Mouse (Mus musculus): ENCODE measurements around the gene Mapkapk3.

Mapkapk3 gene

DNA sequence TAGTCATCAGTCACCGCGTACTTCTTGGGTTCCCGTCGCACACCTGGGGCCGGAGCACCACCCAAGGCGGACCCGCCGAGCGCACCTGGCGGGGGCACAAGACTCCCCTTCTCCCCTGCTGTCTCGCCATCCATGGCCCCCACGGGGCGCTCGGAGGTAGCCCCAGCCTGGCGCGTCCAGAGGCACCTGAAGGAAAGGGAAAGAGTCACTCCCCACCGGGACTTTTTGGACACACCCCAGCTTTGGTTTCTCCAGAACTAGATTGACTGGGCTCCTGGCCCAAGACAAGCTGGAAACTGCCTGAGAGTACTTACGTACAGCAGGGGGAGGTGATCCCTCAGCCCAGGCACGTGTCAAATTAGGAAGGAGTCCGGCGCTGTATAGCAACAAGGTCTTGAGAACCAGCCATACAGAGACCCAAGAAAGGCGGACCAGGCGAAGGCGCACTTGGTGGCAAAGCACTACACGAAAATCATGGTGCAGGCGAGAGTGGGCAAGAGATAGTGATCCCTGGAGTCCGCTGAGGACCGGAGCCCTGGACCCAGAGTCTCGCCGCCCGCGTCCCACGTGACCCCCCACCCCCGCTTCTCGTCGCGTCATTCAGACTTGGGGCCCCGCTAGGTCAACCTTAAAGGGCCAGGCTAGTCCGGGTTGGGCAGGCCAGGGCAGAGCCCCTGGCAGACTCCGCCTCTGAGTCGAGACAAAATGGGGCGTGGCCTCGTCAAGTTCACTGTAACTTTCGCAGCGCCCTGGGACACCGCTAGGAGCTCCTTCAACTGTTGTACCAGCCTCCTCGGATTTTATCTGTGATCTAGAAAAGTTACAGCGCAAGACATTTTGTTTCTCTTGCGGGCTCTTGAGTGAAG, at the start of gene Mapkapk3:
TSS of gene Mapkapk3 (minus strand) at position 667 of the 866 bp plus-strand sequence.
- 5% methylated on average over 49 of the region's 49 CpGs for WGBS

DNA sequence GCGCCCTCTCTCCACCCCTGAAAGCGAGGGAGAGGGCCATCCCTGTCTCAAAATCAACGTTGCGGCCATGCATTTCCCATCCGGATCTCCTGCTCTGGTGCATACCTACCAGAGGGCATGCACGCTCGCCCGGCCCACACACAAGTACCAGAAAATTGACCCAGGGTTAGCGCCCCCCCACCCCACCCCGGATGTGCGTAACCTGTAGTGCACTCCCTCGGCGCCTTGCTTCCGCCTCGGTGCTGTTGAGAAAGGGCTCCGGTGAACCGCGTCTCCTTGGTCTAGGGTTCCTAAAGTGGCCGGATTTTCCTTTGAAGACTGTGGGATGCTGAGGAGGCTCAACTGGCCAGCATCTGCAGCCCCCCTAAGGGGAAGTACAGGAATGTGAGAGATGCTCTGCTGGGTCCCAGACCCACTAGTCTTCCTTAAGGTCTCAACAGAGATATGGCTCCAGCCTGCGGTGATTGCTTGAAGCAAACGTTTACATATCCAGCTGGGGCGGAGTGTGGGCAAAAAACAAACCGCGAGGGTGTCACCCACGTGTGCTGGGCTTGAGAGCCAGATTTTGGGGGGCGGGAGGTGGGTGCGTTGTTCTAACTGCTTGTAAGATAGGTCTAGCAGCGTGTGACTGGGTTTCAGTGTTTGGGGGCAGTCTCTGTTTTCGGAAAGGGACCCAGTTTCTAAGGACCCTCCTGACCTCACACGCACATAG, 48.7 kb upstream of the Mapkapk3 start, which contains the start of gene Hemk1:
TSS of gene Hemk1 (minus strand) at position 179 of the 712 bp plus-strand sequence.
- WGBS, result 3% methylated on average over 30 of the region's 30 CpGs

DNA sequence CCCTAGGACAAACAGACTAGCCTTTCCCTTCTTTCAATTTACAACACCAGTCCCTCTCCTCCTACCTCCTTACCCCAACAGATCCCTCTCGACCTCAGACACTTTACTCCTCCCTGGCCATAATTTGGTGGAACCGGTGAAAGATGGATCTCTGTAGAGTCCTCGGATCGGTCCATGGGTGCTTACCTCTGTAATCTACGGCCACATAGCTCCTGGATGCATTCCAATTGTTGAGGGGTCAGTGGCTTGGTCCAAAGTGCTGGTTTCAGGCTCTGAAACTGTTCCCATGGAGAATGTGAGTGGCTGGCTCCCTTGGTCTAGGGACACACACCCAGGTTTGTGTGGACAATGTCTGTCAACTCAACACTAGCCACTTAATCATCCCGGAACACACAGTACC, 46.7 kb upstream of the Mapkapk3 start:
- WGBS, result 92% methylated on average over 6 of the region's 6 CpGs

DNA sequence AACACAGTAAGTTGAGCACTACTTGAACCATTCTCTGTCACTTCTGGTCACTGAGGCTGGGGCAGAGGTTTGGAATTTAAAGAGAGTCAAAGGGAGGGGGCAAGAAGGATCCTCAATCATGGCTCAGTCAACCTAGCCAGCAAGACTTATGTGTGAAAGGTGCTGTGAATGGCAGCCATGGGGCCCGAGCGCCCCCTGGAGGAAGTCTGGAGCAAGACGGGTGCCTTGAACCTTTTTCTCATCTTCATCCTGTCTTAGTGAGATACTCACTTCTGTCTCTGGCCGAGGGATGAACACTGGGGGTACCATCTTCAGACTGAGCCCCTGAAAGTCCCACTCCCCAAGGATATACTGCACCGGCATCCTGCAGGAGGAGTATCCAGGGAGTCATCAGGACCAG, 46.2 kb upstream of the Mapkapk3 start:
- WGBS, result 11% methylated on average over 5 of the region's 5 CpGs

DNA sequence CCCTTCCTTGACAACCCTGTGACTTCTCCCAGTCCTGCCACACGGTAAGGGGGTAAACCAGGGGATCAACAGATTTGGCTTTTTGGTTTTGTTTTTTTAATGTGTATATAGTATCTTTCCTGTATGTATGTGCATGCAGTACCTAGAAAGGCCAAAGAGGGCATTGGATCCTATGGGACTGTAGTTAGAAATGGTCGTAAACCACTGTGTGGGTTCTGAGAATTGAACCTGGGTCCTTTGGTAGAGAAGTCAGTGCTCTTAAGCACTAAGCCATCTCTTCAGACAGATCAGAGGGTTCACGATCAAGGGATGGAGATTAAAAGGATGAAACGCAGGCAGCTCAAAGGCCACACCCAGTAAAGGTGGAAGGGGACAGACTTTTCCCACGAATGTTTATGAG, 45.4 kb upstream of the Mapkapk3 start:
- 94% methylated on average over 5 of the region's 5 CpGs for WGBS

DNA sequence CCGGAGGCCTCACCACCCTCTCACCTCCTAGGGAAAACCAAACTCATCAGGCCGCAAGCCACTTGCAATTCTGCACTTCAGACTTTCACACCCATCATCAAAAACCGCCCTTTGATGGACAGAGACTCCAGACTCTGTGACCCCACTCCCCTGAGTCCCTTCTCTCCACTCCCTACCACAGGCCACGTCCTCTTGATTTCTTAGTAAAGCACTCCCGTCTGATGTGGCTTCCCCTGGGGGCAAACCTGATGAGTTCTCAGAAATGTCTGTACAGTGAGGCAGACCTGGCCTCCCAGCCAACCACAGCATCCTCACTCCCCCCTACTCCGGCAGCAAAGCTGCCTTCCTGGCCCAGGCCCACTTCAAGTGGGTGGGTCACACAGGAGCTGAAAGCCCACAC, 44.7 kb upstream of the Mapkapk3 start:
- WGBS, result 92% methylated on average over 6 of the region's 6 CpGs

DNA sequence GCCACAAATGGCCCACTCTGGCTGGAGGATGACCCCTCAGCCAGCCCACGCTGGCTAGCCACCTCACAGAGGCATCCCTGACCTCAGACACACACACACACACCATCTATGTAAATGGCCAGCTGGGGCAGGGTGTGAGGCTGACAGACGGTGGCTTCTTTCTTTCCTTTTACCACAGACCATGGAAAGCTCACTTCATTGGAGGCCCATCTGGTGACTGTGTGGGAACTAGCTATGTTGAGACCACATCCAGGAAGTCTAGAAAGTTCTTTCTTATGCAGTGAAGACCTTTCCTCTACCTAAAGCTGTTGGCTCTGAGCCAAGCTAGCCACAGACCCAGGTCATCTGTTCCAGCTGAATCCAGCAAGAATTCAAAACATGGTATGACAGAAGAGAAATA, 44.0 kb upstream of the Mapkapk3 start:
- 51% methylated on average over 2 of the region's 2 CpGs for WGBS

DNA sequence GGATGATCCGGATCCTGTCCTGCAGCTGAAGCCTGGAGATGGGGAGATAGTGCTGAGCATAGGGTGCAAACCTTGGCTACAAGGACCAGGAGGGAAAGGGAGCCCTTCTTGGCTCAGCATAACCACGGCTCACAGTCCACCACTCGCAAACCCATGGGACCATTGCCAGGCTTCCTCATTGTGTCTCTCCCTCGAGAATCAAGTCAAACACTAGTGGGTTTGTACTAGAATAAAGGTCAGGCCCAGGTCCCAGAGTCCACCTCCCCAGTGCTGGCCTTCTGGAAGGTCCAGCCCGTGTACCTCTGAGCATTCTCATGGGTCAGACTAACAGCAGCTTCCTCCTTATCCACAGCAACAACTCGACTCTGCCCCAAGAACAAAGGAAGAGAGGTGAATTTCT, 41.1 kb upstream of the Mapkapk3 start:
- 74% methylated on average over 6 of the region's 6 CpGs for WGBS

DNA sequence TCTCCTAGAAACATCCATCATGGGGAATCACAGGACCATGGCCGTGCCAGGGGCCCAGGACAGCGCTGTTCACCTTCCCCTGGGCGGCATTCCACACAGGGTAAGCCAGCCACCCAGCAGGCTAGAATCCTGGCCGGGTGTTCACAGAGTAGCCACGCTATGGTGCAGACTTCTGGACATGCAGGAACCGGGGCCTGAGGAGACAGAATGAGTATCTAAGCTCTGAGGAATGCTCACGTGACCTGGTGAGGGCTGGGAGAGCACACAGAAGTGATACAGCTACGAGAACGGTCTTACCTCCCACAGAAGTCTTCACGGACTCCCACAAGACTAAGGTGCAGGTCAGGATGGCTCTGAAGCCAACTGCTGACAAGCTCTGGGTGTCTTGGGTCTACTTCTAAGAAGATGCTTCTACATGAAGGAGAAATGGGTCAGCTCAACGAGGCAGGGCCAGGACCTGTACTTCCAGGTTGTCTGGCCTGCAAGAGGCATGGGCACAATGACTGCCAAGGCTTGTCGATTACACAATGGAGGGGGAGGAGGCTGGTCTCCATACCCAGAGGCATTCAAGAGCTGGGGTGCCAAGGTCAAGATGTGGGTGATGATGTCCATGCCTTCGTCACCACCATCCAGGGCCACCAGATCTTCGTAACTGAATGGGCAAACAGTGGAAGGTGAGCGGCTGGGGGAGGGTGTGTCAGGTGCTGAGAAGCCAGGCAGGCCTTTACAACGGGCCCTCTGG, 38.4 kb upstream of the Mapkapk3 start:
- WGBS, result 92% methylated on average over 16 of the region's 16 CpGs

DNA sequence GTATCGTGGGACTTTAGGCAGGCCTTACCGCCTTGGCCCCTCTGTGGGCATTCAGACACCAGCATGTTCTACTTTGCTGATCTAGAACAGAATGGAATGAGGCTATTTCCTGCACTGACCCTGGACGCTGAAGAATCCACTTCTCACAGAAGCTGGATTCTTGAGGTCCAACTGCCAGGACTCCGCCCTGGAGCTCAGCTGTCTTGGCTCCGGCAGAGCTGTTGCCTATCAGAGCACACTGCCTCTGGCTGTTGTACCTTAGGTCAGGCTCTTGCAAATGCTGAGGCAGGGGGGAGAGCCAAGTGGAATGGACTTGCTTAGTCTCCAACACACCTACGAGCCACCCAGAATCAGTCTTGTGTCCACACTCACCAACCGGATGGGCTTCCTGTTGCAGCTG, 36.2 kb upstream of the Mapkapk3 start:
- WGBS, result 87% methylated on average over 7 of the region's 7 CpGs

DNA sequence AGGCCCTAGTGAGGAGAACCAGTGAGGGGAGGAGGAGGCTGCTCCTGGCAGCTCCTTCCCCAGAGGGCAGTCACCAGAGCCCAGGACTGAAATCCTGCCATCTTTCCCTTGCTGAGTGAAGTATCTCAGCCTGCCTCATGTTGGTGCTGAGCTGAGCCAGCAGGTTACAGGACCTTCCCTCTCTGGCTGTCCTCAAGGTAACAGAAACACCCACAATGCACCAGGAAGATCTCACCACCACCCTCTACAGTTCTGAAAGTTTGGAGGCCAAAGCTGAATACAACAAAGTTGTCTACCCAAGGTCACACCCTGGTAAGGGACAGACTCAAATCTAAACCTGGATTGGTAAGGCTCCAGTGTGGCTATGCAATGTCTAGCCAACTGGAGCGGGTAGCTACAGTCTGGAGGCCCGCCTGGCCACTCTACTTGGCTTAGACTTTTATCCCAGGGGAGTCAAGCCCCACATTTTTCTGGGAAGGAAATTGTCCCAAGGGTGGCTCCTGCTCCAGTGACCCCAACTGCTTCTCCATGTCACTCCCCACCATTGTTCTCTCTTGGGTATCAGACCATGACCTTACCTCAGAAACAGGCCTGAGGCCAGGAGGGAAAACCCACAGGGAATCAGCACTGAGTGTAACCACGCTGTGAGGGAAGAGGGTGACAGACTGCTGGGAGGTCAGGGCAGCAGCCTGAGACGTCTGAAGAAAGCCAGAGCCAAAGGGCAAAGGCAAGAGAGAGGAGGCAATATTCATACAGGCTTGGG, 35.3 kb upstream of the Mapkapk3 start:
- WGBS, result 82% methylated on average over 4 of the region's 4 CpGs

DNA sequence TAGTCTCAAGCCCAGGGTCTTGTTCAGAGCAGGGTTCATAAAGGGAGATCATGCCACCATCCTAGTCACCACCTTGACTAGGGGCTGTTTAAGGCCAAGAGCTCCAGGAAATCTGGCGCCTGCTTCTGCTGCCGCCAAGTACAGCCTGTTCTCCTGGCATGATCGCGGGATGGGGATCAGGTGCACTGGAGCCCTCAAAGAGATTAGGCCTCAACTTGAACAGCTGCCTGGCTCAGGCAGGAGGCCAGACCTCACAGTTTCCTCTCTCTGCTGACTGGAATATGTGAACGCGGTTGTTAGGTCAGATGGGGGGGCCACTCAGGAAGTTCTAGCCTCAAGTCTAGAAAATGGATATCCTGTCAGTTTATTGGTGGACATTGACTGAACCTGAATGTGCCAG, 33.9 kb upstream of the Mapkapk3 start:
- 50% methylated on average over 6 of the region's 6 CpGs for WGBS

DNA sequence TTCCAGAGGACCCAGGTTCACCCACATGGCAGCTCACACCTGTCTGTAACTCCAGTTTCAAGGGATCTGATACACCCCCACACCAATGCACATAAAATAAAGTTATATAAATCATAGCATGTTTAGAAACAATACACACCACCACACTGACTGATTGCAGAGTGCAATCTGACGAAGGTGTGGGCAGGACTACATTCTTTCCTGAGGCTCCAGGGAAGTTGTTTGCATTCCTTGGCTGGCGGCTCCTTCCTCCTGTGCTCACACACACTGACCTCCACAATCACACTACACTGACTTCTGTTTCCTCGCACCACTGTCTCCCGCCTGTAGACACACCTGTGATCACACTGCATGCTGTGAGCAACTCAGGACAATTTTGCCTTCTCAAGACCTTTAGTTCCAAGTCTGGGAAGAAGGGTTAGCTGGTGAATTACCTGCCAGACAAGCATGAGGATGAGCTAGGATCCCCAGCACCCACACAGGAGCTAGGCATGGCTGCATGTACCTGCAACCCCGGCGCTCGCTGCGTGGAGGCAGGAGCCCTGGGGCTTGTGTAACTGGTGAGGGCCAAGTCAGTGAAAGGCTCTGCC, 32.9 kb upstream of the Mapkapk3 start:
- WGBS, result 78% methylated on average over 8 of the region's 8 CpGs

DNA sequence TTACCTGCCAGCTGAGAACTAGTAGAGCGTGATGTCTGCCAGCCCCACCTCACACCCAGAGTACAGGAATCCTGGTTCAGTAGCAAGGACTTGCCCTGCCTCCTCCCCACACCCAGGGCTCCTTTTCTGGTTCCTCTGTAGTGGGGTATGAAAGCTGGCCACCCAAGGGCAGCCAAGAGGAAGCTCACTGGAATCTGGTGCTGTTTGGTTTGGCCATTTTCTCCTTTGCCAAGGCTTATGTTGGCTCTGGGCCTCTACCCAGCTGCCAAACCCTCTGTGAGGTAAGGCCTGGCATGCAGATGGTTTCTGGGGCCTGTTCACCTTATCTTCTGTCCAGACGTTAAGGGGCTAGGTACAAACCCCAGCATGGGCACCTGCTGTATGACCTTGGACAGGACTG, 26.1 kb upstream of the Mapkapk3 start:
- 86% methylated on average over 2 of the region's 2 CpGs for WGBS

DNA sequence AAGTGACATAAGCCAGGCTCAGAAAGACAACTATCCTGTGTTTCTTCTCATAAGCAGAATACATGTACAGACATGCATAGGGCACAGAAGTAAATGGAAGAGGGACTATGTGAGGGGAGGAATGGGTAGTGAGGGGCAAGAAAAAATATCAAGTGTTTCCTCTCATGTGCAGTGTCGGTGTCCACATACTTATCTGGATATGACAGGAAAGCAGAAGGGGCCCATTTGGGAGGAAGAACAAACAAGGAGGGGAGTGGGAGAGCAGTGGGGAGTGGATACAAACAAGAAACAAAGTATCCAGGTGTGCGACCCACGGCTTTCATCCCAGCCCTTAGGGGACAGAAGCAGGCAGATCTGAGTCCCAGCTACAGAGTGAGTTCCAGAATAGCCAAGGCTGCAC, 24.2 kb upstream of the Mapkapk3 start:
- WGBS, result 93% methylated on average over 3 of the region's 3 CpGs

DNA sequence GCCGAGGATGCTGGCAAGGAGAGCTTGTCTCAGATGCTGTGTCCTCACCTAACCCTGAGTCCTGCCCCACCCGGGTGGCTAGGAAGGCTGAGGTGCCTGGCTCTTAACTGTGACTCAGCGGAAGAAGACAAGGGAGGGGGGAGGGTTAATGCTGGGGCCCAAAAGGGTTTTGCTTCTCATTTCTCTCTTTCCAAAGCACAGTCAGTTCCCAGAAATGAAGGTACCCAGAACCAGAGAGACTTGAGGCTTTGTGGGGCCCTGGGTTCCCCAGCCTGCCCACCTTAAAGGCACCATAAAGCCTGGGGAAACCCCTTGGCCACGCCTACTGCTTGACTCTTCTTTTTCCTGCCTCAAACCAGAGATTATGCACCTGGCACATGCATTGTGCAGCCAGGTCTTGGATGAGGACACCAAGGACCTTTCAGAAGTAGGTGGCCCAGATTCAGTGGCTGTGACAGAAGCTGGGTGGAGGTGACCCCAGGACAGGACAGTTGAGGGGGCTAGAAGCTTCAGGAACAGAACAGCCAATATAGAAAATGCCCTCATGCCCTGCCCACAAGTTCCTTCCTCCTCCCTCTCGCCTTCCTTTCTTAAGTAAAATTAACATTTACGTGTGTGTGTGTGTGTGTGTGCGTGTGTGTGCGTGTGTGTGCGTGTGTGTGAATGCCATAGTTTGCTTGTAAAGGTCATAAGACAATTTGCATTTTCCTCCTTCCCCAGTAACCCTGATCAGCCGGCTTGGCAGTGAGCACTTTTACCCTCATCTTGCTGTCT, 23.3 kb upstream of the Mapkapk3 start:
- 62% methylated on average over 10 of the region's 10 CpGs for WGBS

DNA sequence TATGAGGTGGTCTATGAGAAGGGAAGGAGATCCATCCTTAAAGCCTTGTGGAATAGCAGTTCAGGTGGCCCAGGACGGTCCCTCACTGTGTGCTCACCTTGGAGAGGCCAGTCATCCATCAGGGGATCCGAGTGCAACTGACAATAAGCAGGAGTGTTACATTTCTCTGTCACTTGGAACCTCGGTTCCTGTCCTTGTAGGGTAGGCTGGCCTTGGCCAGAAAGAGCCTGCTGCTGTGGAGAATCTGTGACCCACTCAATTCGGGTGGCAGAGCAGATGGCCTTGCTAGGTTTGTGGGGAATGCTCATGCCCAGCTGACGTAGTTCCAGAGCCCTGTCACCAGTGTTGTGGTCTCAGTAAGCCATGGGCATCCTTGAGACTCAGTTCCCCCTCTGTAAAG, 19.9 kb upstream of the Mapkapk3 start:
- 83% methylated on average over 5 of the region's 5 CpGs for WGBS

DNA sequence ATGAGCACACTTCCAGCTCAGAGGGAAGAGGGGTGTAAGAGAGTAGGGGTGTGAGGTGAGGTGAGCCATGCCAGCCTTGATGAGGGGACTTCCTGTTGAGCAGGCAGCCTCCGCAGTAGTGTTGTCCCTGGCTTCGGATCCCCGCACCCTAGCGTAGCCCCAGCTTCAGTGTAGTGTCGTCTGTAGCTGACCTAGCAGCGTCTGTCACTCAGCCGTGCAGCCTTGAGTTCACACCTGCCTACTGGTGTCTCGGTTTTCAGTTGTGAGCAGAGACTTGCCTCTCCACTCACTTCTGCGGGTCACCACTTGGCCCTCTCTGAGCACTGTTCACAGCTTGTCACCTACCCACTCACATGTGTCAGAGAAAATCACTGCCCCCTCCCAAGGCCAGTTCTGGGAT, 19.5 kb upstream of the Mapkapk3 start:
- 81% methylated on average over 9 of the region's 9 CpGs for WGBS

DNA sequence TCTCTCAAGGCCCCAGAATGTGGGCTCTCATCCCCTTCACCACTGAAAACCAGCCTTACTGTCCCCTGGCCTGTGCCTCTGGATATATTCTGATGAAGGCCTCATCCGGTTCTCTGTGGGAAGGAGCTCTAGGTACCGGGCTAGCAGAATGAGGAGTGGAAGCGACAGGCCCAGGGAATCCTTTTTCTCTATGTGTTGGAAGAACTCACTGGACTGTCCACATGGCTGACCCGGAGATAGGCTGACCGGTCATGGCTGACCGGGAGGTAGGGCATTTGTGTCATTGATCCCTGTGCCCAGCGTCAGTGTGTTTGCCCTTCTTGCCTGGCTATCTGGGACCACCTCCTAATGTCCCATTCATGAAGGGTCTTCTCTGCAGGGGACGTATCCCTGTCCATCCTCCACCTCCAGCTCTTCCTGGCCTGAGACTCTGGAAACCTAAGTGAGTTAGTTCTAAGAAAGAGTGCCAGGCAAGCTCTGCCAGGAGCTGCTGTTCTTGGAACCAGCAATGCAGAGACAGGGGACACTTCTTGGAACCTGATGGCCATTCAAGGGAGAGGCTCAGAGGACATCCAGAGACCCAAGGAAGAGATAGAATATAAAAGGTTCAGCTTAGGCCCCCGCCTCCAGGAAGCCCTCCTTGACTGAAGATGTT, 18.8 kb upstream of the Mapkapk3 start:
- WGBS, result 86% methylated on average over 9 of the region's 9 CpGs

DNA sequence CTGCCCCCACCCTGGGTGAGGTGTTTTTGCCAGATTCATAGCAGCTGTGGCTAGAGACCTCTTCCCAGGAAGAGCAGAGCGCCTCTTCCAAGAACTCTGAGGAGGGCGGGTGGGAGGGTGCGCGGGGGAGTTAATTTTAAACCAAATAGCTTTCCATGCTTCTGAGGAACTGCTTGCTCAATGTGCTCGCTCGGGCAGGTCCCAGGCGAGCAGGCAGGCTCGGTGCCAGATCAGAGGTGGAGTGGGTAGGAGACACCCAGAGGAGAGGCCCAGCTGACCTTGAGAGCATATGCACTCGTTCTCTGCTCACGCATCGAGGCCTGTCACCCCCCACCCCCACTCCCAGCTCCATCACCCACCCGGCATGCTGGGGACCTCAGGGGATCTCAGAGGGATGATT, 18.2 kb upstream of the Mapkapk3 start:
- WGBS, result 39% methylated on average over 12 of the region's 12 CpGs

All from cerebral cortex, adult 2 months (tissue).